Mouse (Mus musculus) myocyte (in vitro differentiated cells): Measurements from ENCODE around the gene Gstcd. TPM values are rescaled to one million over a fixed set of nuclear protein-coding genes. Genes with fewer than 3 reads are reported as not detected.
A peak's percentile ranks its signal among the peaks of the same experiment; 100 is the strongest.

Experiments used
- H3K27me3 ChIP-seq: one replicate; pipeline ENCODE4 v1.6.1; 2011; ENCODE audit not compliant: control insufficient read depth, insufficient read depth, insufficient read length
- H3K36me3 ChIP-seq: one replicate; pipeline ENCODE4 v1.6.1; 2011; ENCODE audit not compliant: control insufficient read depth, insufficient read depth
- H3K4me2 ChIP-seq: one replicate; pipeline ENCODE4 v1.6.1; 2011; ENCODE audit warnings: low read depth, control low read depth
- H3K4me3 ChIP-seq: one replicate; pipeline ENCODE4 v1.5.1; 2011; ENCODE audit warnings: mild to moderate bottlenecking, control low read depth, moderate library complexity
- H3K79me2 ChIP-seq: one replicate; pipeline ENCODE4 v1.6.1; 2011; ENCODE audit not compliant: control insufficient read depth, insufficient read depth
- H3ac ChIP-seq: one replicate; pipeline ENCODE4 v1.6.1; 2011; ENCODE audit not compliant: control insufficient read depth, insufficient read length
- CEBPB ChIP-seq: IDR thresholded peaks from 2 replicates; pipeline ENCODE4 v1.6.1; 2011; ENCODE audit warnings: mild to moderate bottlenecking, moderate library complexity; ENCODE audit not compliant: poor library complexity, insufficient read depth, severe bottlenecking
- E2F4 ChIP-seq: IDR thresholded peaks from one replicate; pipeline ENCODE4 v1.6.1; 2011; ENCODE audit warnings: mild to moderate bottlenecking, control low read depth, moderate library complexity; ENCODE audit not compliant: insufficient read depth
- MAX ChIP-seq: IDR thresholded peaks from one replicate; pipeline ENCODE4 v1.6.1; 2011; ENCODE audit warnings: low read depth, mild to moderate bottlenecking, control low read depth
- MYOD1 ChIP-seq, 3 experiments: IDR thresholded peaks; one replicate each; pipeline ENCODE4 v1.6.1; 2011; ENCODE audit warnings: control low read depth in 2 of 3, low read depth in 2 of 3, mild to moderate bottlenecking in 2 of 3, moderate library complexity in 1 of 3; ENCODE audit not compliant: insufficient read length in 2 of 3, control insufficient read depth in 1 of 3
- MYOG ChIP-seq, 3 experiments: IDR thresholded peaks; one replicate each; pipeline ENCODE4 v1.6.1; 2011; ENCODE audit warnings: control low read depth in 2 of 3, low read depth in 2 of 3, mild to moderate bottlenecking in 2 of 3; ENCODE audit not compliant: insufficient read length in 2 of 3, control insufficient read depth in 1 of 3, insufficient read depth in 1 of 3
- POLR2A ChIP-seq: IDR thresholded peaks from one replicate; pipeline ENCODE4 v1.6.1; 2011; ENCODE audit warnings: low read depth, mild to moderate bottlenecking, control low read depth, moderate library complexity; ENCODE audit not compliant: insufficient read length
- POLR2AphosphoS2 ChIP-seq: IDR thresholded peaks from one replicate; pipeline ENCODE4 v1.6.1; 2011; ENCODE audit warnings: low read depth, control low read depth; ENCODE audit not compliant: insufficient read length
- REST ChIP-seq: IDR thresholded peaks from one replicate; pipeline ENCODE4 v1.6.1; 2011; ENCODE audit warnings: mild to moderate bottlenecking, control low read depth, moderate library complexity; ENCODE audit not compliant: insufficient read depth, insufficient read length
- SRF ChIP-seq: IDR thresholded peaks from one replicate; pipeline ENCODE4 v1.6.1; 2011; ENCODE audit warnings: low read depth; ENCODE audit not compliant: control insufficient read depth, insufficient read length
- TCF12 ChIP-seq: IDR thresholded peaks from one replicate; pipeline ENCODE4 v1.6.1; 2011; ENCODE audit warnings: mild to moderate bottlenecking, control low read depth; ENCODE audit not compliant: poor library complexity, insufficient read depth, severe bottlenecking
- TCF3 ChIP-seq: IDR thresholded peaks from one replicate; pipeline ENCODE4 v1.6.1; 2011; ENCODE audit warnings: low read depth, control low read depth; ENCODE audit not compliant: insufficient read length
- USF1 ChIP-seq: IDR thresholded peaks from one replicate; pipeline ENCODE4 v1.6.1; 2011; ENCODE audit warnings: low read depth, mild to moderate bottlenecking, control low read depth, moderate library complexity
- polyA plus RNA-seq: library from polyadenylated mRNA; unstranded; fragments of >200 nt; fragmentation: generic; extraction: Trizol; gene quantifications from one replicate; pipeline ENCODE4 v1.2.1, GENCODE M21; 2012; ENCODE audit warnings: missing spikeins

Gene Gstcd
- polyA plus RNA-seq, 1 experiment, result 7.3 TPM

GRCm38 (mm10) chr3:132979781-132980461 is 111.9 kb downstream of the Gstcd start:
- Histone ChIP-seq H3K79me2 (no peaks in the 10 kb centered on the region), H3ac (no peak overlapping the region)

GRCm38 (mm10) chr3:132966255-132966654 is 125.6 kb downstream of the Gstcd start:
- Histone ChIP-seq H3K27me3 (no peaks in the 10 kb centered on the region), H3K4me3 (no peak overlapping the region), H3K4me2 (no peak overlapping the region), H3K36me3 (no peaks in the 10 kb centered on the region), H3ac (no peak overlapping the region), H3K79me2 (no peaks in the 10 kb centered on the region)
- TF ChIP-seq TCF3 (no peak), MAX (no peak), REST (no peak), POLR2A (no peak), TCF12 (no peak), SRF (no peak), MYOD1 (IDR thresholded peaks at IDR 0.05; ENCODE audit: control insufficient read depth in 1 of 3, insufficient read length in 2 of 3, low read depth in 2 of 3) (no peak)

More at GRCm38 (mm10) chr3:132979781-132980461, 111.9 kb downstream of the Gstcd start:
- no peaks in the 10 kb centered on the region for H3K36me3 ChIP-seq
- H3K27me3 ChIP-seq, result no peaks in the 10 kb centered on the region
- H3K4me3 ChIP-seq, result no peak overlapping the region
- TF ChIP-seq POLR2AphosphoS2 (no peak), CEBPB (no peak), E2F4 (no peak), MYOD1 (IDR thresholded peaks at IDR 0.05; ENCODE audit: control insufficient read depth in 1 of 3, insufficient read length in 2 of 3, low read depth in 2 of 3) (no peak), MAX (no peak), TCF3 (no peak), REST (no peak), TCF12 (no peak), SRF (no peak), POLR2A (no peak), MYOG (IDR thresholded peaks at IDR 0.05; ENCODE audit: control insufficient read depth in 1 of 3, insufficient read depth in 1 of 3, insufficient read length in 2 of 3, low read depth in 2 of 3) (no peak), USF1 (no peak)
- no peak overlapping the region for H3K4me2 ChIP-seq

GRCm38 (mm10) chr3:132964715-132965507 is 126.9 kb downstream of the Gstcd start:
- Histone ChIP-seq H3ac (no peak overlapping the region), H3K4me2 (peak overlapping the region; percentile 39), H3K36me3 (no peaks in the 10 kb centered on the region), H3K27me3 (no peaks in the 10 kb centered on the region), H3K79me2 (no peaks in the 10 kb centered on the region), H3K4me3 (no peak overlapping the region)
- no peak for TF ChIP-seq CEBPB

GRCm38 (mm10) chr3:132962631-132963361 is 129.0 kb downstream of the Gstcd start:
- H3K4me3 ChIP-seq, result no peak overlapping the region
- H3K27me3 ChIP-seq, result no peaks in the 10 kb centered on the region

GRCm38 (mm10) chr3:132950529-132950880 is 141.3 kb downstream of the Gstcd start:
- H3ac ChIP-seq, result peak overlapping the region; percentile 32
- peak overlapping the region; percentile 56 for H3K4me3 ChIP-seq
- peaks cover 4% of the 10 kb centered on the region for H3K79me2 ChIP-seq
- H3K4me2 ChIP-seq, result peak overlapping the region; percentile 85
- H3K27me3 ChIP-seq, result no peaks in the 10 kb centered on the region
- no peaks in the 10 kb centered on the region for H3K36me3 ChIP-seq
- TF ChIP-seq POLR2A, result no peak
- TF ChIP-seq MYOD1 (IDR thresholded peaks at IDR 0.05; ENCODE audit: control insufficient read depth in 1 of 3, insufficient read length in 2 of 3, low read depth in 2 of 3), result no peak
- TF ChIP-seq SRF, result no peak
- TF ChIP-seq MAX, result no peak
- no peak for TF ChIP-seq REST
- TF ChIP-seq TCF12, result no peak
- no peak for TF ChIP-seq TCF3
- TF ChIP-seq E2F4, result no peak
- no peak for TF ChIP-seq POLR2AphosphoS2
- TF ChIP-seq USF1, result no peak

More at GRCm38 (mm10) chr3:132962631-132963361, 129.0 kb downstream of the Gstcd start:
- Histone ChIP-seq H3K4me2 (peak overlapping the region; percentile 39), H3ac (no peak overlapping the region), H3K79me2 (no peaks in the 10 kb centered on the region), H3K36me3 (no peaks in the 10 kb centered on the region)
- TF ChIP-seq TCF12 (peak; percentile 77), MAX (no peak), MYOG (IDR thresholded peaks at IDR 0.05; ENCODE audit: control insufficient read depth in 1 of 3, insufficient read depth in 1 of 3, insufficient read length in 2 of 3, low read depth in 2 of 3) (peak in 2 of 3 experiments; percentile 43 to 49), TCF3 (peak; percentile 42), MYOD1 (IDR thresholded peaks at IDR 0.05; ENCODE audit: control insufficient read depth in 1 of 3, insufficient read length in 2 of 3, low read depth in 2 of 3) (peak; percentile 93 to 99 (median 94))
